Mouse (Mus musculus) hindlimb bud, embryonic 11.5 days (tissue): Measurements from ENCODE around the gene Slc35d3.

Experiments used
- DNase-seq: peaks from one replicate; pipeline ENCODE4 v3.0.0-alpha.2; 2012; ENCODE audit warnings: low read depth, low spot score; ENCODE audit errors: extremely low spot score

The Slc35d3 gene

GRCm38 (mm10) chr10:19835887-19836710, 15.2 kb downstream of the Slc35d3 start:
- no peak for DNase-seq

DNA sequence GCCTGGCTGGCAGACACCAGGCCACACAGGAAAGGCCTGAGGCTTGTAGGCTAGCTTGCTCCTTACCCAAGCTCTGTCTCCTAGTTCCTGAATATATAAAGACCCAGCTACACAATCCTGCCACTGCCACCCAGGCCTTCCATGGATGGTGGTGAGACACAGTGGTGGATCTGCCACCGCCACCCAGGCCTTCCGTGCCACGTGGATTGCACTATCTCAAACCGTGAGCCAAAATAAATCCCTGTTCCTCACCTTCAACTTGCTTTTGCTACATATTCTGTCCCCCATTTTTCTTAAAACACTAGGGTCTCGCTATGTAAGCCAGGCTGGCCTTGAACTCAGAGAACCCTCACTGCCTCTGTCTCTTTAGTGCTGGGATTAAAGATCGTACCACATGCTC, 17.0 kb downstream of the Slc35d3 start:
- DNase-seq, result no peak

DNA sequence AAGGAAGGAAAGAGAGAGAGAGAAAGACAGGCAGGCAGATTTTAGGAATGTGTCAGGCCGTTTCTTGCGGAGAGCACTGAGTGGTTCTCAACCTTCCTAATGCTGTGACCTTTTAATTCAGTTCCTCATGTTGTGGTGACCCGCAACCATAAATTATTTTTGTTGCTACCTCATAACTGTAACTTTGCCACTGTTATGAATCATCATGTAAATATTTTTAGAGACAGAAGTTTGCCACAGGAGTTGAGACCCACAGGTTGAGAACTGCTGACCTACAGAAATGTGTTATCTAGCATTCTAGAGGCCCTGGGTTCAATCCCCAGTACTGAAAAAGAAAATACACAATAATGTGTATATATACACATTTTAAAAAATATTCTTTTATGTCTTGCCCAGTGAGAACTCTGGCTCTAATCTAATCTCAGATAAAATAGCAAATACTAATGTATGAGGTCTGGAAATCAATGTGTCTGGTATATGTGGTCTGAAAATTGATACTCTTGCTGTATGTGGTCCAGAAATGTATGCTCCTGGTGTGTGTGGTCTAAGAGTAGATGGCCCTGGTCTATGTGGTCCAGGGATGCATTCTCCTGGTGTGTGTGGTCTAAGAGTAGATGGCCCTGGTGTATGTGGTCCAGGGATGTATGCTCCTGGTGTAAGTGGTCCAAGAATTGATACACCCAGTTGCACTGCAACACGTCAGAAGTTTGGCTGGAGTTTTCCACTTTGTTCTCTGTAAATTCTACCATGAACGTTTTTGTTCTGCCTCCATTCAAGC, 20.0 kb downstream of the Slc35d3 start:
- DNase-seq, result no peak

DNA sequence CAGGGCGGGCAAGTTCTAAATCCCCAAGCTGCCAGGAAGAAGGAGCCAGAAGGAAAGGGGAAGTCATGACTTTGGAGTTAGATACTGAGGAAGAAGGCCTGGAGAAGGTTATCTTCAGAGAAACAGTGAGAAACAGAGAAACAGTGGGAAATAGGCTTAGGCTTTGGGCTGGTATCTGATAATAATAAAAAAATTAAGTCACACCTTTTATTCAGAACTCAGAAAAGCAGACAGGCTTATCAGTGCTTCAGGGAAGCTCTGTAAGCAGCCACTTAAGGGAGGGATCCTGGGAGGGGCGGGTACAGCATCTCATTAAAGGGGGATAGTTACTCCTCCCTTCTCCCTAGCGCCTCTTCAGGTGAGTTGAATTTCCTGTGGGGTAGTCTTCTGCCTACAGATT, 30.3 kb downstream of the Slc35d3 start:
- DNase-seq, result no peak

DNA sequence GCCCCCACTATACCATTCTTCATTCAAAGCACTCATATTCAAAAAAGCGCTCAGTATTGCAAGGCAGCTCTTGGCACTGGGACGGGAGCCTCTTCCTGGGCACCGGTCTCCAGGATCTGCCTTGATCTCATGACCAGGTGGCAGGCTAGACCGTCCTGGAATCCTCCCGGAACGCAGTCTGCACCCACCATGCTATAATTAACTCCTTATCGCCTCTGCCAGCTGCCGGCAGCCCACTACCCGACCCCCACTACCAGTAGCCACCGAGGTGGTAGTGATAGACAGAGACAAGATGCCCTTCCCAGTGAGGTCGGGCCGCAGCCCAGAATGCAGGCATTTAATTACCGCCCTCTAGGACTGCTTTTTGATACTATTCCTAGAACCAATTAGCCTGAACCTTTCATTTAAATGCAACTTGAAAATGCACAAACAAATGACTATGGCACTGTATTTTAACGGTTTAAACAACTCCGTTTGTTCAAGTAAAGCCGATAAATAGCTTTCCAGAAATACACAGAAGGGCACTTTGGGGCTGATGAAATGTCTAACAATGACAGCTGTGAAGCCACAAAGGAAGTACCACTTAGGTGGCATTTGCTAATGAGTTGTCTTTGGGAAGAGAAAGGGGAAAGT, 32.4 kb downstream of the Slc35d3 start:
- no peak for DNase-seq

DNA sequence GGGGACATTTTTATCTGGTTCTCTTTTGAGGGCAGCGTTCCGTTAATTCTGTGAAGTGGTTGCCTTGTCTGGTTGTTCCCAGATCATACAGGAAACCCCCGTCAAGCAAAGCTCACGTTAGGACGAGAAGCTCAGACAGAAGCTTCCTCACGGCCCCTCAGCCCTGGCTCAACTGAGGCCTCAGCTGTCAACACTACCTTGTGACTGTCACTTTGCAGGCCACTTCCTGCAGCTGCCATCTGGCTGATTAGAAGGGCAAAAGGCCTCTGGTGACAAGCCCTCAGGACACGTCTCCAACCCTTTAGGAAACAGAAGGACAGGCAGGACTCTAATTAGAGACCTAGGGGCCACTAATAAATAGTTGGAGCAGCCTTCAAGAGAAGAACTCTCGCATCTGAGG, 35.9 kb downstream of the Slc35d3 start:
- DNase-seq, result no peak

- DNase-seq, result no peak
Observed at GRCm38 (mm10) chr10:19811436-19812172, 39.7 kb downstream of the Slc35d3 start.

- no peak for DNase-seq
Observed at GRCm38 (mm10) chr10:19804763-19805162, 46.5 kb downstream of the Slc35d3 start.

DNA sequence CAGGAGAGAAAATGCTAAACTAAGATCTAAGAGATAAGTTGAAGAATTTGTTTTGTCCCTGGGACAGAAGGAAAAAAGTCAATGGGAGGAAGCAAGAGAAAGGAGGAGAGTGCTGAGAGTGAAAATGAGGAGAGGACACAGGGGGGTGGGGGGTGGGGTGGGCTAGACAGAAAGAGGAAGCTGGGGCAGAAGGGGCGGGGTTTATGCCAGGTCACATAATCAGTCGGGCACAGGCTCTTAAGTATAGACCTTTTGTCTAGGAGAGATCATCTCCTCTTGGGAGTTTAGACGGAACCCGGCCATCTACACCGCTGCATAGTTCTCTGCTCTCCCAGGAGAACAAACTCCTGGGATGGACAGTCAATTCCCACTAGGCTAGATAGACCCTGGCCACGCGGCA, 48.3 kb downstream of the Slc35d3 start:
- DNase-seq, result no peak
